Mouse (Mus musculus) limb, embryonic 12.5 days (tissue): Measurements from ENCODE around the gene Tepsin. TPM values are rescaled to one million over a fixed set of nuclear protein-coding genes. Genes with fewer than 3 reads are reported as not detected.

ENCODE experiments used
- ATAC-seq: fragments of 200-750 bp; cut with Nextera tagmentation; 2 replicates; pipeline ENCODE4 v1.8.0; 2017; ENCODE audit warnings: low read depth, moderate TSS enrichment; ENCODE audit not compliant: insufficient number of reproducible peaks, insufficient read depth, low FRiP score, low TSS enrichment
- H3K27ac ChIP-seq: fragments of 300-500 bp; sonication (generic); 2 replicates; pipeline ENCODE4 v1.5.1; 2016; ENCODE audit warnings: mild to moderate bottlenecking, moderate library complexity
- H3K27me3 ChIP-seq: fragments of 300-500 bp; sonication (generic); 2 replicates; pipeline ENCODE4 v1.6.1; 2016; ENCODE audit warnings: mild to moderate bottlenecking, moderate library complexity
- H3K36me3 ChIP-seq: fragments of 300-500 bp; sonication (generic); 2 replicates; pipeline ENCODE4 v1.6.1; 2016; ENCODE audit warnings: mild to moderate bottlenecking, moderate library complexity
- H3K4me1 ChIP-seq: fragments of 300-500 bp; sonication (generic); replicated peaks from 2 replicates; pipeline ENCODE4 v1.6.1; 2016
- H3K4me2 ChIP-seq: fragments of 300-500 bp; sonication (generic); 2 replicates; pipeline ENCODE4 v1.6.1; 2016; ENCODE audit warnings: mild to moderate bottlenecking, moderate library complexity
- H3K4me3 ChIP-seq: fragments of 300-500 bp; sonication (generic); replicated peaks from 2 replicates; pipeline ENCODE4 v1.5.1; 2016; ENCODE audit warnings: mild to moderate bottlenecking
- H3K9ac ChIP-seq: fragments of 300-500 bp; sonication (generic); replicated peaks from 2 replicates; pipeline ENCODE4 v1.6.1; 2016; ENCODE audit warnings: mild to moderate bottlenecking, moderate library complexity
- H3K9me3 ChIP-seq: fragments of 300-500 bp; sonication (generic); 2 replicates; pipeline ENCODE4 v1.6.1; 2016; ENCODE audit warnings: mild to moderate bottlenecking, moderate library complexity
- WGBS: fragments of 180-500 bp; shearing (Covaris S2); methylation state at CpG from one replicate; pipeline ENCODE4 v1.1.7; 2016; 5-methylcytosine and 5-hydroxymethylcytosine counted together
- polyA plus RNA-seq: library from polyadenylated mRNA; unstranded; fragments of >200 nt; fragmentation: Nextera tagmentation; extraction: Ambion mirVana; gene quantifications from 2 replicates; pipeline ENCODE4 v1.2.1, GENCODE M21; 2016

Tepsin gene
- polyA plus RNA-seq, 1 experiment from 2014 or later, result 17.0 TPM

DNA sequence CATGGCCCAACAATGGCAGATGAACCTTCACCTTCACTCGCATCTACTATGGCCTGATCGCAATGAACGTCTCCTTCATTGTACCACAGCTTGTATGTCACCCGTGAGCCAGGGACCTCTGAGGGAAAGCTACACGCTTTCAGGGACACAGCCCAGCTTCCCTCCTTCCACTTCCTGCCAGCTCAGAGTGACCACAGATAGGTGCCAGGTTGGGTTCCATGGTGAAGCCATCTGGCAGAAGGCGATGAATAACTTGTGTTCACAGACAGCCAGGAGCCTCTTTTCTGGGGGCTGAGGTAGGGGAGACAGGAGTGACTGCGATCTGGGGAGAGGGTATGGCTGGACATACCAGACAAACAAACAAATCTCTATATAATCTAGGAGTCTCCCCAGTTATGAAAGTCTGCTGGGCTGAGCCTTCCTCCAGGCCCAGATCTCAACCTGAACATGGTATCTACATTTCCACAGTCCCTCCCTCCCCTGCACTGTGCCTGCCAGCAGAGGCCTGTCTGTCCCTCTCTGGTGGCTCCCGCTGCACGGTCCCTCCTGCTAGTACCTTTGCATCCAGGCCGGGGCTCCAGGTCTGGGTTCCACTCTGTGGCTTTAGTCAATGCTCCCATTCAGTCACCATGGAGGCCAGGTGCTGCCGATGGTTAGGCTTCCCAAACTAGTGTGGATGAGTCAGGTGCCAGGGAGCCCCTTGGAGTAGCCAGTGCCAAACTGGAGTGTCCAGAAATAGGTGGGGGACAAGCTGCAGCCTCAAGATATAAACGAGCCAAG lies 42.4 kb downstream of the Tepsin start:
- H3K9ac ChIP-seq, result no peak overlapping the region

GRCm38 (mm10) chr11:120053846-120054245 lies 44.7 kb downstream of the Tepsin start:
- peaks cover 12% of the 10 kb centered on the region for H3K4me1 ChIP-seq

More for the DNA sequence above, 42.4 kb downstream of the Tepsin start:
- Histone ChIP-seq H3K4me3 (no peak overlapping the region), H3K36me3 (no peaks in the 10 kb centered on the region), H3K27ac (no peak overlapping the region), H3K9me3 (no peaks in the 10 kb centered on the region), H3K4me1 (peaks cover 10% of the 10 kb centered on the region), H3K4me2 (no peak overlapping the region), H3K27me3 (no peaks in the 10 kb centered on the region)
- WGBS, result 87% methylated on average over 12 of the region's 12 CpGs
- ATAC-seq, result no peak

DNA sequence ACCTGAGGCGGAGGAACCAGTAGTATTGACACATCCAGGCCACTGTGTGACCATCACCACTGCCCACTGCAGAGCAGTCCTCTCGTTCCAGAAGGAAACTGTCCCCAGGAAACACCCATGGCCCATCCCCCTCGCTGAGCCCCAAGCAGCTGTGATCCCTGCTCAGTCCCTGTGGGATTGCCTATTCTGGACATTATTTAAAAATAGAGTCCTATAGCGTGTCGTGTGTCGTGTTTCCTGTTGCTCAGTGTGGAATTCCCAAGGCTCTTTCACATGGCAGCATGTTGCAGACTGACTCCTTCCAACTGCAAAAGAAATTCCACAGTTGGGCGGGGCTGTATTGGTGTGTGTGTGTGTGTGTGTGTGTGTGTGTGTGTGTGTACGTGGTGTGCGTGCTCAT lies 46.3 kb downstream of the Tepsin start:
- Histone ChIP-seq H3K9ac (no peak overlapping the region), H3K4me2 (no peak overlapping the region), H3K9me3 (no peaks in the 10 kb centered on the region), H3K27ac (no peak overlapping the region), H3K4me1 (peaks cover 28% of the 10 kb centered on the region), H3K36me3 (no peaks in the 10 kb centered on the region), H3K27me3 (peaks cover 28% of the 10 kb centered on the region), H3K4me3 (no peak overlapping the region)
- ATAC-seq, result no peak
- WGBS, result 72% methylated on average over 9 of the region's 9 CpGs

More at GRCm38 (mm10) chr11:120053846-120054245, 44.7 kb downstream of the Tepsin start:
- Histone ChIP-seq H3K27ac (no peak overlapping the region), H3K4me3 (no peak overlapping the region), H3K9me3 (no peaks in the 10 kb centered on the region), H3K4me2 (no peak overlapping the region), H3K36me3 (no peaks in the 10 kb centered on the region), H3K27me3 (peaks cover 12% of the 10 kb centered on the region), H3K9ac (no peak overlapping the region)
- ATAC-seq, result no peak
- WGBS, result 76% methylated on average over 4 of the region's 4 CpGs

- Histone ChIP-seq H3K4me2 (no peak overlapping the region), H3K36me3 (no peaks in the 10 kb centered on the region), H3K9ac (no peak overlapping the region), H3K9me3 (no peaks in the 10 kb centered on the region), H3K27me3 (peaks cover 36% of the 10 kb centered on the region), H3K27ac (no peak overlapping the region), H3K4me1 (peaks cover 36% of the 10 kb centered on the region), H3K4me3 (no peak overlapping the region)
- ATAC-seq, result no peak
- 42% methylated on average over 14 of the region's 14 CpGs for WGBS
Measured at GRCm38 (mm10) chr11:120051124-120051811, 47.3 kb downstream of the Tepsin start.

DNA sequence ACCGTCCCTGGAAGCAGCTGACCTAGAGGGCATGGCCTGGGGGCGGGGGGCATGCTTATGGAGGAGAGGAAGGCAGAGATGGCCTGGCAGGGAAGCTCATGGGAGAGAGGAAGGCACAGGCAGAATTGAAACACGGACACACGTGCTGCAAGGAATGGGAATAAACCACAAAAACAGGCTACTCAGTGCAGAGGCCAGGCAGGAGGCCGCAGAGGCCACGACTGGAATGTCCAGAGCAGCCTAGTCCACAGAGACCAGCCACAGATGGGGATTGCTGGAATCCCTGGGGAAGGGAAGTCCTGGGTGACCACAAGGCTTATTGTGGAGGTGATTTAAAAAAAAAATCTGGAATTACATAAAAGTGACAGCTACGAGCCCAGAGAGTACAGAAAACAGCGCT lies 49.5 kb downstream of the Tepsin start:
- ATAC-seq, result no peak
- peaks cover 49% of the 10 kb centered on the region for H3K27me3 ChIP-seq
- WGBS, result 86% methylated on average over 8 of the region's 8 CpGs

GRCm38 (mm10) chr11:120048252-120048556 lies 50.3 kb downstream of the Tepsin start:
- peaks cover 46% of the 10 kb centered on the region for H3K4me1 ChIP-seq
- H3K9ac ChIP-seq, result no peak overlapping the region
- no peaks in the 10 kb centered on the region for H3K9me3 ChIP-seq
- peaks cover 49% of the 10 kb centered on the region for H3K27me3 ChIP-seq
- no peak overlapping the region for H3K27ac ChIP-seq
- under 1% methylated on average over 22 of the region's 23 CpGs for WGBS
- H3K36me3 ChIP-seq, result no peaks in the 10 kb centered on the region
- H3K4me2 ChIP-seq, result peak overlapping the region; percentile 94
- ATAC-seq, result no peak
- peak overlapping the region; percentile 69 for H3K4me3 ChIP-seq

More for the DNA sequence above, 49.5 kb downstream of the Tepsin start:
- Histone ChIP-seq H3K9me3 (no peaks in the 10 kb centered on the region), H3K4me3 (no peak overlapping the region), H3K4me2 (no peak overlapping the region), H3K9ac (no peak overlapping the region), H3K36me3 (no peaks in the 10 kb centered on the region), H3K4me1 (peaks cover 46% of the 10 kb centered on the region), H3K27ac (no peak overlapping the region)

GRCm38 (mm10) chr11:120047531-120048251 lies 50.8 kb downstream of the Tepsin start:
- H3K9me3 ChIP-seq, result no peaks in the 10 kb centered on the region
- no peaks in the 10 kb centered on the region for H3K36me3 ChIP-seq
- H3K4me2 ChIP-seq, result peak overlapping the region; percentile 94
- 10% methylated on average over 23 of the region's 23 CpGs for WGBS
- H3K27me3 ChIP-seq, result peaks cover 49% of the 10 kb centered on the region
- no peak overlapping the region for H3K27ac ChIP-seq
- H3K4me3 ChIP-seq, result peak overlapping the region; percentile 69
- peaks cover 46% of the 10 kb centered on the region for H3K4me1 ChIP-seq
- ATAC-seq, result no peak
- peak overlapping the region; percentile 78 for H3K9ac ChIP-seq

GRCm38 (mm10) chr11:120046553-120047191 lies 51.9 kb downstream of the Tepsin start, which contains the start of gene Aatk:
Gene Aatk (minus strand): TSS chr11:120047167.
- H3K9me3 ChIP-seq, result no peaks in the 10 kb centered on the region
- no peaks in the 10 kb centered on the region for H3K36me3 ChIP-seq
- ATAC-seq, result no peak
- H3K27me3 ChIP-seq, result peaks cover 49% of the 10 kb centered on the region
- H3K27ac ChIP-seq, result no peak within 1 kb of the TSS
- H3K4me2 ChIP-seq, result peak within 1 kb of the TSS; percentile 94
- peak within 1 kb of the TSS; percentile 69 for H3K4me3 ChIP-seq
- H3K9ac ChIP-seq, result peak within 1 kb of the TSS; percentile 78
- under 1% methylated on average over 46 of the region's 63 CpGs for WGBS
- peaks cover 45% of the 10 kb centered on the region for H3K4me1 ChIP-seq

- H3K4me2 ChIP-seq, result peak overlapping the region; percentile 94
- peaks cover 42% of the 10 kb centered on the region for H3K4me1 ChIP-seq
- H3K9ac ChIP-seq, result peak overlapping the region; percentile 78
- H3K27me3 ChIP-seq, result peaks cover 49% of the 10 kb centered on the region
- no peaks in the 10 kb centered on the region for H3K9me3 ChIP-seq
- ATAC-seq, result no peak
- WGBS, result 51% methylated on average over 11 of the region's 11 CpGs
- H3K36me3 ChIP-seq, result no peaks in the 10 kb centered on the region
- peak overlapping the region; percentile 69 for H3K4me3 ChIP-seq
- H3K27ac ChIP-seq, result no peak overlapping the region
Measured at GRCm38 (mm10) chr11:120045839-120046552, 52.5 kb downstream of the Tepsin start.

GRCm38 (mm10) chr11:120045341-120045740 lies 53.2 kb downstream of the Tepsin start:
- 59% methylated on average over 4 of the region's 4 CpGs for WGBS
- Histone ChIP-seq H3K27me3 (peaks cover 45% of the 10 kb centered on the region), H3K27ac (no peak overlapping the region), H3K4me2 (peak overlapping the region; percentile 94; the same call in 1 of the 2 replicates), H3K9me3 (no peaks in the 10 kb centered on the region), H3K4me3 (no peak overlapping the region), H3K4me1 (peaks cover 41% of the 10 kb centered on the region), H3K9ac (no peak overlapping the region), H3K36me3 (no peaks in the 10 kb centered on the region)
- no peak for ATAC-seq
